Mouse (Mus musculus) midbrain, embryonic 16.5 days (tissue): Measurements from ENCODE around the gene Wscd1. TPM values are rescaled to one million over a fixed set of nuclear protein-coding genes. Genes with fewer than 3 reads are reported as not detected.
"Not testable (repeated sequence)": the region's sequence is repeated elsewhere in the genome, so short reads cannot be mapped to it uniquely, and the experiment has no call there.

ENCODE experiments used
- ATAC-seq: fragments of 200-750 bp; cut with Nextera tagmentation; 2 replicates; pipeline ENCODE4 v1.8.0; 2017; ENCODE audit warnings: moderate TSS enrichment
- H3K27ac ChIP-seq: fragments of 300-500 bp; sonication (generic); 2 replicates; pipeline ENCODE4 v1.5.1; 2014; ENCODE audit warnings: mild to moderate bottlenecking, low read length, mixed read lengths
- H3K27me3 ChIP-seq: fragments of 300-500 bp; sonication (generic); 2 replicates; pipeline ENCODE4 v1.6.1; 2014; ENCODE audit warnings: low read depth, low read length, mixed read lengths; ENCODE audit not compliant: control insufficient read depth, insufficient read depth
- H3K36me3 ChIP-seq: fragments of 300-500 bp; sonication (generic); 2 replicates; pipeline ENCODE4 v1.6.1; 2014; ENCODE audit warnings: mild to moderate bottlenecking, low read length, moderate library complexity, mixed read lengths; ENCODE audit not compliant: control insufficient read depth, insufficient read depth
- H3K4me1 ChIP-seq: fragments of 300-500 bp; sonication (generic); 2 replicates; pipeline ENCODE4 v1.6.1; 2014; ENCODE audit warnings: mild to moderate bottlenecking, low read length, mixed read lengths; ENCODE audit not compliant: control insufficient read depth, insufficient read depth
- H3K4me2 ChIP-seq: fragments of 300-500 bp; sonication (generic); 2 replicates; pipeline ENCODE4 v1.6.1; 2014; ENCODE audit warnings: mild to moderate bottlenecking, low read length, mixed read lengths
- H3K4me3 ChIP-seq: fragments of 300-500 bp; sonication (generic); 2 replicates; pipeline ENCODE4 v1.5.1; 2014; ENCODE audit warnings: low read depth, mild to moderate bottlenecking, low read length, moderate library complexity, mixed read lengths
- H3K9ac ChIP-seq: fragments of 300-500 bp; sonication (generic); 2 replicates; pipeline ENCODE4 v1.6.1; 2014; ENCODE audit warnings: low read depth, low read length, mixed read lengths
- H3K9me3 ChIP-seq: fragments of 300-500 bp; sonication (generic); replicated peaks from 2 replicates; pipeline ENCODE4 v1.6.1; 2014; ENCODE audit warnings: mild to moderate bottlenecking, low read length, mixed read lengths; ENCODE audit not compliant: control insufficient read depth, poor library complexity, severe bottlenecking
- WGBS: fragments of 180-500 bp; shearing (Covaris S2); extraction: QIAGEN DNeasy Blood & Tissue Kit; methylation state at CpG from one replicate; pipeline ENCODE4 v1.1.7; 2014; 5-methylcytosine and 5-hydroxymethylcytosine counted together
- polyA plus RNA-seq: library from polyadenylated mRNA; unstranded; fragments of >200 nt; fragmentation: Nextera tagmentation; extraction: Ambion mirVana; gene quantifications from 2 replicates; pipeline ENCODE4 v1.2.1, GENCODE M21; 2015

Gene Wscd1
- polyA plus RNA-seq, 1 experiment from 2014 or later = 86.3 TPM

GRCm38 (mm10) chr11:71821526-71821925, 71.8 kb downstream of the Wscd1 start:
- not testable (repeated sequence) for H3K9ac ChIP-seq, H3K27ac ChIP-seq, H3K9me3 ChIP-seq, H3K36me3 ChIP-seq, ATAC-seq, H3K4me2 ChIP-seq, H3K4me3 ChIP-seq, H3K4me1 ChIP-seq, H3K27me3 ChIP-seq
- WGBS = 89% methylated on average over 6 of the region's 6 CpGs

- H3K27ac ChIP-seq = no peak overlapping the region
- H3K4me3 ChIP-seq = no peak overlapping the region
- H3K4me2 ChIP-seq = no peak overlapping the region
- H3K27me3 ChIP-seq = no peaks in the 10 kb centered on the region
- no peaks in the 10 kb centered on the region for H3K9me3 ChIP-seq
- no peaks in the 10 kb centered on the region for H3K36me3 ChIP-seq
- no peak overlapping the region for H3K9ac ChIP-seq
- ATAC-seq = no peak
- peaks cover 4% of the 10 kb centered on the region; the same call in 1 of the 2 replicates for H3K4me1 ChIP-seq
- 88% methylated on average over 5 of the region's 5 CpGs for WGBS
Observed at GRCm38 (mm10) chr11:71822031-71822430, 72.3 kb downstream of the Wscd1 start.

- H3K36me3 ChIP-seq = no peaks in the 10 kb centered on the region
- 38% methylated on average over 4 of the region's 4 CpGs for WGBS
- no peak overlapping the region for H3K4me2 ChIP-seq
- no peak overlapping the region for H3K9ac ChIP-seq
- H3K4me3 ChIP-seq = no peak overlapping the region
- no peak for ATAC-seq
- no peaks in the 10 kb centered on the region for H3K9me3 ChIP-seq
- H3K27me3 ChIP-seq = no peaks in the 10 kb centered on the region
- peaks cover 4% of the 10 kb centered on the region; the same call in 1 of the 2 replicates for H3K4me1 ChIP-seq
- no peak overlapping the region for H3K27ac ChIP-seq
Observed at GRCm38 (mm10) chr11:71824971-71825370, 75.3 kb downstream of the Wscd1 start.
